Mouse (Mus musculus): ENCODE measurements around the gene Ung. TPM values are rescaled to one million over a fixed set of nuclear protein-coding genes. Genes with fewer than 3 reads are reported as not detected.

Gene Ung
- total RNA-seq, 2 experiments from 2014 or later: 2.6 to 3.1 TPM

DNA sequence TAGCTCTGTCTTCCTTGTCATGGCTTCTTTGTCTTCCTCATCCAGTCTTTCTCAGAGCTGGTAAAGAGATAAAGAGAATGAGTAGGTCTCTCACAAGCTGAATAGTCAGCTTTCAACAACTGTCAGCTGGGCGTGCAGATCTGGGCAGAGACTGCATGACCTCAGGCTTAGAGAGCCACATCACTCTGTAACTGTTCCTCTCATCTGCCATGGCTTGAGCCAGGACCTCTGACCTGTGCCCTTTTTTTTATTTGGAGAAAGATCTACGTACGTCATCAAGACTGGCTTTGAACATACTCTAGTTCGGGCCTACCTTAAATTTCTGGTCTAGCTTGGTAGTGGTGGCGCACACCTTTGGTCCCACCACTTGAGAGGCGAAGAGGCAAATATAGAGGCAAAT, 2.7 kb downstream of the Ung start:
- DNase-seq (ENCODE audit: extremely low spot score in 1 of 2, low spot score in 2 of 2): no peak
- H3K4me3 ChIP-seq: no peak overlapping the region
- intact Hi-C loops (cut with DNase I): loop anchor here (5.0 kb wide), 1 partner anchor 81 kb away; no protein-coding TSS in a partner anchor
- no peak for TF ChIP-seq CTCF (IDR thresholded peaks at IDR 0.05)
- no peak overlapping the region for H3K27ac ChIP-seq

GRCm38 (mm10) chr5:114134091-114134534, 3.9 kb downstream of the Ung start:
- TF ChIP-seq CTCF (IDR thresholded peaks at IDR 0.05): peak; percentile 68
- DNase-seq (ENCODE audit: extremely low spot score in 1 of 2, low spot score in 2 of 2): no peak
- Histone ChIP-seq H3K4me3 (no peak overlapping the region), H3K27ac (no peak overlapping the region)
- intact Hi-C loops (cut with DNase I): loop anchor here (2.0 to 5.0 kb wide), 2 partner anchors 82 to 173 kb away; no protein-coding TSS in a partner anchor

DNA sequence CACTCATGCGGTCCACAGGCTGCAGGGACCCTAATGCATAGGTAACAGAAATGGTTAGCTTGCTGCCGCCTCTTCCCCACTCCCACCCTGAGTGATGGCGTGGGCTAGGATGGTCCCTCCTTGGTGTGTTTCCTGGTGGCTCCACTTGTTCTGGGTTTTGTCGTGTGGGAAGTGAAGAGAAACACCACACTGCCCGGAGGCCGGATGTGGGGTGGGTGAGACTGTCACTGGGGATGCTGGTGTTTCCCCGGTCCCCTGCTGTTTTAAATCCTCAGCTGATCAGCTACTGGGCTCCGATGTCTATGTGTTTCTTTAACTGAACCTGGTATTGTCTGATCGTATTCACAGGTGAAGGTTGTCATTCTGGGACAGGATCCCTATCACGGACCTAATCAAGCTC, 5.3 kb downstream of the Ung start:
- intact Hi-C loops (cut with DNase I): loop anchor here (2.0 kb wide), 1 partner anchor 171 kb away; no protein-coding TSS in a partner anchor
- Histone ChIP-seq H3K27ac (no peak overlapping the region), H3K4me3 (no peak overlapping the region)
- no peak for DNase-seq (ENCODE audit: extremely low spot score in 1 of 2, low spot score in 2 of 2)
- TF ChIP-seq CTCF (IDR thresholded peaks at IDR 0.05): no peak

- no peak for TF ChIP-seq CTCF (IDR thresholded peaks at IDR 0.05)
- Histone ChIP-seq H3K27ac (no peak overlapping the region), H3K4me3 (no peak overlapping the region)
- intact Hi-C loops (cut with DNase I): no loop called here
- DNase-seq (ENCODE audit: extremely low spot score in 1 of 2, low spot score in 2 of 2): no peak
These were observed 7.5 kb downstream of the Ung start for GRCm38 (mm10) chr5:114137481-114138276.

- peak overlapping the region; percentile 54 for H3K27ac ChIP-seq
These were observed 8.3 kb downstream of the Ung start for GRCm38 (mm10) chr5:114138277-114139164.

DNA sequence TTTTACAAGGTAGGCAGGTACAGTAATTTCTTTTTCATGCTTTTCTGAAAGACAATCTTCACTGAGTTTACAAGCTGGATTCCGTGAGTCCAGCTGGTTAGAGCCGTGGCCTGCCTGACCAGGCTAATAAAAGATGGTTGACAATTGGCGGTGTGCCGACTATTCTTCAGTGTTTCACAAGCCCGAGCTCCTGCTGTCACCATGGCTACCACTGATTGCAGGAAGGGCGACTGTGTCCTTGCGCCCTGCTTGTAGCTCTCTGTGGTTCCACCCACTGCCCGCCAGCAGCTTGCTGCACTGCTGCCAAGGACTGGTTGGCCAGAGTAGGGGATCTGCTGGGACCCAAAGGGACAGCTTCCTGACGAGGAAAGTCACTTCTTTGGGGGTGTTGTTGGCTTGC, 9.0 kb downstream of the Ung start:
- Histone ChIP-seq H3K27ac (peak overlapping the region; percentile 54), H3K4me3 (no peak overlapping the region)
- DNase-seq (ENCODE audit: extremely low spot score in 1 of 2, low spot score in 2 of 2): peak; percentile 56 to 75
- intact Hi-C loops (cut with DNase I): no loop called here
- TF ChIP-seq CTCF (IDR thresholded peaks at IDR 0.05): no peak

More at GRCm38 (mm10) chr5:114138277-114139164, 8.3 kb downstream of the Ung start:
- intact Hi-C loops (cut with DNase I): no loop called here
- H3K4me3 ChIP-seq: no peak overlapping the region
- no peak for DNase-seq (ENCODE audit: extremely low spot score in 1 of 2, low spot score in 2 of 2)
- TF ChIP-seq CTCF (IDR thresholded peaks at IDR 0.05): no peak

DNA sequence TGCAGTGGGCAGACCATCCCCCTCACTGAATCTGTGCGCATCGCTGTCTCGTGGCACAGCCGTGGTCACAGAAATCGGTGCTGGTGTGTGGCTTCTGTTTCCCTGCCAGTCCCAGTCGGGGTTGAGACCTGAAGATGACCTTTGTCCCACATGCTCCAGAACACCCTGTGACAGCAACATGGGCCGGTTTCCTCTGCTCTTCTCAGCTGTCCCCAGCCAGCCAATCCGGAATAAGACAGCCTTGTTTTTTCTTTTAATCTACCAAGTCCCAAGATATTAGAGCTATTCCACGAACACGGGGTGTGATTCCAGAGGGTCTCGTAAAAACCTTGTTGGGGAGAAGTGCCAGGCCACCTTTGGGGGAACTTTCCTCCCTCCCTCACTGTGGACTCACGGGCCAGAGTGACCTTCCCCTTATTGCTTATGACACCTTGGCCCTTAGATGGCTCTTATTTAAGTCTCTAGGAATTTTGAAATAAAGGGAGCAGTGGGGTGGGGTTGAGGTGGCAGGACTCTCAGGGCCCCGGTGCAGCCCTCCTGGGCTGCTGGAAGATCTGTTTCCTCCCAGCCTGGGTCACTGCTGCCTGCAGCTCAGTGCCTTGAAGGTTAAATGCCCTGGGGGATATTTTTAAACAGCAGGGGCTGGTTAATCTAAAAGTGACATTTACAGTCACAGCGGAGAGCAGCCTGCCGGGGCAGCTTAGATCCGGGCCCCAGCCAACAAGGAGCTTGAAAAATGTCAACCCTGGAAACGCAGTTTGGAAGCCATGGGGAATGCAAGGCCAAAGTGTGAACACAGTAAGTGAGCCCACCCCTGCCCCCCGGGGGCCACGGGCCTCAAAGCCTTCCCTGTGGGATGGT, 16.1 kb downstream of the Ung start, which contains the start of gene Acacb:
Acacb (plus strand) TSS at position 508 of the 861 bp plus-strand sequence.
- TF ChIP-seq CTCF (IDR thresholded peaks at IDR 0.05): no peak

GRCm38 (mm10) chr5:114147043-114147972, 17.1 kb downstream of the Ung start:
- no peak for DNase-seq (ENCODE audit: extremely low spot score in 1 of 2, low spot score in 2 of 2)
- intact Hi-C loops (cut with DNase I): no loop called here
- TF ChIP-seq CTCF (IDR thresholded peaks at IDR 0.05): no peak
- Histone ChIP-seq H3K27ac (no peak overlapping the region), H3K4me3 (no peak overlapping the region)

More for the DNA sequence above, 16.1 kb downstream of the Ung start, which contains the start of gene Acacb:
- no peak within 1 kb of the TSS for H3K4me3 ChIP-seq
- intact Hi-C loops (cut with DNase I): no loop called here
- peak within 1 kb of the TSS; percentile 47 for H3K27ac ChIP-seq
- no peak for DNase-seq (ENCODE audit: extremely low spot score in 1 of 2, low spot score in 2 of 2)

DNA sequence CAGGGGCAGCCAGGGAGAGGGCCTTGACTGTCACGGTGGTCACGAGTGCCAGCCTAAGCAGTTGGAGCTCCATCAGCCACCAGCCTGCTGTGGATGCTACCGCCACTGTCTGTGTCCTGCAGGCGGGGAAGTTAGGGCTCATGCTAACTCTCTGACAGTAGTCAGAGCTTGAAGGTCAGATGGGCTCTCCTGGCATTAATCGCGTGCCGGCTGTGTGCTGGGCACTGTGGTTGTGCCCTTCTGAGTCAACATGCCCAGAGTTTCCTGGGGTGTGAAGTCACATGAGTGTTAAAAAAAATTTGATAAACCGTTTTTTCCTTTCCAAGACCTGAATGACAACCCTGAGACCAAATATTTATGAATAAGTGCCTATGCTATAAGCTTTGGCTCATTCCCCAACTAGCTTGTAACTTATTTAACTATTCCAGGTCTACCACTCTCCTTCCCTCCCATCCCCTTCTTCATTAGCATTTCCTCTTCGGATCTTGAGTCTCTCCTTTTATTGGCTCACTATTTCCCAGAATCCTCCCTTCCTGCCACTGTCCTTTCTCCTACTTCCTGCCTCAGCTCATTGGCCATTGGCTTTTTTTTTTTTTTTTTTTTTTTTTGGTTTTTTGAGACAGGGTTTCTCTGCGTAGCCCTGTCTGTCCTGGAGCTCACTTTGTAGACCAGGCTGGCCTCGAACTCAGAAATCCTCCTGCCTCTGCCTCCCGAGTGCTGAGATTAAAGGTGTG, 22.3 kb downstream of the Ung start:
- TF ChIP-seq CTCF (IDR thresholded peaks at IDR 0.05): no peak
- Histone ChIP-seq H3K27ac (no peak overlapping the region), H3K4me3 (no peak overlapping the region)
- no peak for DNase-seq (ENCODE audit: extremely low spot score in 1 of 2, low spot score in 2 of 2)
- intact Hi-C loops (cut with DNase I): no loop called here

DNA sequence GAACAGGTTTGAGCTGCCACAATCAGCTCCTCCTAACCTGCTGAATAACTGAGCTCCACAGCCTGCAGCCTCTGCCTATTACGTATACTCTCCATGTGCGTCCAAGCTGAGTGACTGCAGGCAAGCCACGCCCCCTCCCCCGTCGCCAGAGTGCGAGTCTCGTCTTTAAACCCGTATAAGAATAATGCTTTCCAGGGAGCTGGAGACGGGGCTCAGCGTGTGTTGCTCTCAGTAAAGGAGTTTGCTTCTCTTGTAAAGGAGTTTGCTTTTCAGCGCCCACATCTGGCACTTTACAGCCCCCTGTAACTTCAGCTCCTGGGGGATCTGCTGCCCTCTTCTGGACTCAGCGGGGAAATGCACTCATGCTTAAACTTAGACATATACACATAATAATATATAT, 23.3 kb downstream of the Ung start:
- H3K4me3 ChIP-seq: no peak overlapping the region
- DNase-seq (ENCODE audit: extremely low spot score in 1 of 2, low spot score in 2 of 2): no peak
- no peak overlapping the region for H3K27ac ChIP-seq
- intact Hi-C loops (cut with DNase I): no loop called here
- peak; percentile 50 for TF ChIP-seq CTCF (IDR thresholded peaks at IDR 0.05)
